Mouse (Mus musculus) olfactory bulb, adult 2 months (tissue): ENCODE data around the gene Sh3kbp1. TPM values are rescaled to one million over a fixed set of nuclear protein-coding genes. Genes with fewer than 3 reads are reported as not detected.
A peak's percentile ranks its signal among the peaks of the same experiment; 100 is the strongest.

Experiments used
- H3K27ac ChIP-seq: fragments of 200-500 bp; 2 replicates; pipeline ENCODE4 v1.5.1; 2012; ENCODE audit warnings: low read depth, low read length; ENCODE audit not compliant: insufficient read depth
- H3K4me1 ChIP-seq: fragments of 200-500 bp; 2 replicates; pipeline ENCODE4 v1.6.1; 2012; ENCODE audit warnings: low read length; ENCODE audit not compliant: control insufficient read depth, insufficient read depth
- H3K4me3 ChIP-seq: fragments of 200-500 bp; 2 replicates; pipeline ENCODE4 v1.5.1; 2012; ENCODE audit warnings: mild to moderate bottlenecking, low read depth, low read length, moderate library complexity; ENCODE audit not compliant: insufficient read depth
- CTCF ChIP-seq: fragments of 200-500 bp; IDR thresholded peaks from 2 replicates; pipeline ENCODE4 v1.5.1; 2012; ENCODE audit warnings: low read depth, mild to moderate bottlenecking, low read length, moderate library complexity; ENCODE audit not compliant: insufficient read depth
- POLR2A ChIP-seq: fragments of 200-500 bp; IDR thresholded peaks from 2 replicates; pipeline ENCODE4 v1.6.1; 2012; ENCODE audit warnings: mild to moderate bottlenecking, low read depth, low read length, moderate library complexity; ENCODE audit not compliant: insufficient read depth
- WGBS: fragments of 180-500 bp; shearing (Covaris S2); methylation state at CpG from one replicate; pipeline ENCODE4 v1.1.7; 2018; 5-methylcytosine and 5-hydroxymethylcytosine counted together
- polyA plus RNA-seq: library from polyadenylated mRNA; stranded (reverse); fragments of >200 nt; gene quantifications from 2 replicates; pipeline ENCODE4 v1.2.4, GENCODE M21; 2012; ENCODE audit warnings: low replicate concordance; ENCODE audit not compliant: missing spikeins, insufficient read depth, insufficient read length

Sh3kbp1 gene
- polyA plus RNA-seq, 1 experiment, result 177 TPM

- Histone ChIP-seq H3K27ac (peak overlapping the region; percentile 57; the same call in 1 of the 2 replicates), H3K4me1 (peaks cover 3% of the 10 kb centered on the region; the same call in 1 of the 2 replicates), H3K4me3 (no peak overlapping the region)
- 46% methylated on average over 1 of the region's 1 CpGs for WGBS
- TF ChIP-seq POLR2A, result no peak
- TF ChIP-seq CTCF, result no peak
Observed at GRCm38 (mm10) chrX:159932027-159932426, 305.0 kb downstream of the Sh3kbp1 start.

- Histone ChIP-seq H3K4me1 (no peaks in the 10 kb centered on the region), H3K4me3 (no peak overlapping the region), H3K27ac (no peak overlapping the region)
- no peak for TF ChIP-seq POLR2A
- TF ChIP-seq CTCF, result no peak
- 89% methylated on average over 2 of the region's 2 CpGs for WGBS
Observed at GRCm38 (mm10) chrX:159942569-159942968, 315.5 kb downstream of the Sh3kbp1 start.

GRCm38 (mm10) chrX:159943586-159943985 lies 316.5 kb downstream of the Sh3kbp1 start:
- 82% methylated on average over 1 of the region's 1 CpGs for WGBS
- no peak overlapping the region for H3K4me3 ChIP-seq
- TF ChIP-seq POLR2A (no peak), CTCF (no peak)

GRCm38 (mm10) chrX:159953546-159954429 lies 326.7 kb downstream of the Sh3kbp1 start:
- 73% methylated on average over 7 of the region's 7 CpGs for WGBS
- no peak overlapping the region for H3K4me3 ChIP-seq
- no peak overlapping the region for H3K27ac ChIP-seq
- TF ChIP-seq POLR2A (no peak), CTCF (no peak)
- H3K4me1 ChIP-seq, result no peaks in the 10 kb centered on the region

More at GRCm38 (mm10) chrX:159943586-159943985, 316.5 kb downstream of the Sh3kbp1 start:
- H3K4me1 ChIP-seq, result no peaks in the 10 kb centered on the region
- H3K27ac ChIP-seq, result no peak overlapping the region

GRCm38 (mm10) chrX:159954430-159954779 lies 327.3 kb downstream of the Sh3kbp1 start:
- Histone ChIP-seq H3K27ac (no peak overlapping the region), H3K4me1 (no peaks in the 10 kb centered on the region), H3K4me3 (no peak overlapping the region)
- 69% methylated on average over 4 of the region's 4 CpGs for WGBS
- TF ChIP-seq CTCF (no peak), POLR2A (no peak)

GRCm38 (mm10) chrX:159955433-159955832 lies 328.4 kb downstream of the Sh3kbp1 start:
- no peak overlapping the region for H3K4me3 ChIP-seq
- 87% methylated on average over 6 of the region's 6 CpGs for WGBS
- TF ChIP-seq POLR2A (no peak), CTCF (no peak)
- no peaks in the 10 kb centered on the region for H3K4me1 ChIP-seq
- no peak overlapping the region for H3K27ac ChIP-seq

GRCm38 (mm10) chrX:159961385-159961784 lies 334.3 kb downstream of the Sh3kbp1 start:
- Histone ChIP-seq H3K4me1 (no peaks in the 10 kb centered on the region), H3K4me3 (no peak overlapping the region), H3K27ac (no peak overlapping the region)
- TF ChIP-seq CTCF (no peak), POLR2A (no peak)
- WGBS, result 96% methylated on average over 2 of the region's 2 CpGs

GRCm38 (mm10) chrX:159963273-159963672 lies 336.2 kb downstream of the Sh3kbp1 start:
- 27% methylated on average over 4 of the region's 4 CpGs for WGBS
- Histone ChIP-seq H3K4me3 (no peak overlapping the region), H3K4me1 (no peaks in the 10 kb centered on the region), H3K27ac (no peak overlapping the region)
- TF ChIP-seq CTCF (no peak), POLR2A (no peak)

- Histone ChIP-seq H3K4me3 (no peak overlapping the region), H3K4me1 (no peaks in the 10 kb centered on the region), H3K27ac (no peak overlapping the region)
- TF ChIP-seq CTCF (no peak), POLR2A (no peak)
- 55% methylated on average over 9 of the region's 9 CpGs for WGBS
Observed at GRCm38 (mm10) chrX:159963925-159964324, 336.9 kb downstream of the Sh3kbp1 start.
